Mouse (Mus musculus) brain, embryonic 14.5 days (tissue): ENCODE results near the gene Gpr146.

Experiments
- CTCF ChIP-seq: fragments of 200-500 bp; IDR thresholded peaks from 2 replicates; pipeline ENCODE4 v1.5.1; 2012; ENCODE audit warnings: inconsistent platforms, mild to moderate bottlenecking, moderate library complexity, borderline replicate concordance; ENCODE audit not compliant: insufficient read depth, insufficient read length; ENCODE audit errors: extremely low read depth
- POLR2A ChIP-seq: fragments of 200-500 bp; IDR thresholded peaks from 2 replicates; pipeline ENCODE4 v1.6.1; 2012; ENCODE audit warnings: mild to moderate bottlenecking, inconsistent platforms, borderline replicate concordance; ENCODE audit not compliant: poor library complexity, insufficient read depth, insufficient read length, severe bottlenecking; ENCODE audit errors: extremely low read depth

DNA sequence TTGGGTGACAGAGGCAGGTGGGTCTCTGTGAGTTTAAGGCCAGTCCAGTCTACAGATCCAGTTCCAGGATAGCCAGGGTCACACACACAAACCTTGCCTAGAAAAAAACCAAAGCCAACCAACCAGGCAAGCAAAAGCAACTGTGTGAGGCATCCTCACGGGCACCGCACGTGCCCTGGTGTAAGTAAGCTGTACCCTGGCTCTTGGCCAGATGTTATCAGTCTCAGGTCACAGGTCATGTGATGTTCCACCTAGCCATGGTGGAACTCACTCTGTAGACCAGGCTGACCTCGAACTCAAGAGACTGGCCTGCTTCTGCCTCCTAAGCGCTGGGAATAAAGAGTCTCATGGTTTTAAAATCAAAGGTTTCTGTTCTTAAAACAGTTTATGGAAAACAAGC is 18.3 kb upstream of the Gpr146 start:
- no peak for TF ChIP-seq CTCF
- no peak for TF ChIP-seq POLR2A
